Mouse (Mus musculus) heart, embryonic 11.5 days (tissue): Measurements from ENCODE around the gene Ecsit. TPM values are rescaled to one million over a fixed set of nuclear protein-coding genes. Genes with fewer than 3 reads are reported as not detected.

ENCODE experiments used
- ATAC-seq: fragments of 200-750 bp; cut with Nextera tagmentation; replicated peaks from 2 replicates; pipeline ENCODE4 v1.8.0; 2017; ENCODE audit warnings: moderate library complexity; ENCODE audit not compliant: insufficient number of reproducible peaks, low FRiP score, low TSS enrichment
- H3K27ac ChIP-seq: fragments of 300-500 bp; sonication (generic); 2 replicates; pipeline ENCODE4 v1.5.1; 2014; ENCODE audit warnings: mild to moderate bottlenecking, low read depth, low read length
- H3K27me3 ChIP-seq: fragments of 300-500 bp; sonication (generic); 2 replicates; pipeline ENCODE4 v1.6.1; 2014; ENCODE audit warnings: mild to moderate bottlenecking, low read length, mixed read lengths; ENCODE audit not compliant: control insufficient read depth, insufficient read depth
- H3K36me3 ChIP-seq: fragments of 300-500 bp; sonication (generic); 2 replicates; pipeline ENCODE4 v1.6.1; 2014; ENCODE audit warnings: mild to moderate bottlenecking, low read length, moderate library complexity, mixed read lengths; ENCODE audit not compliant: control insufficient read depth, insufficient read depth
- H3K4me1 ChIP-seq: fragments of 300-500 bp; sonication (generic); 2 replicates; pipeline ENCODE4 v1.6.1; 2014; ENCODE audit warnings: low read length; ENCODE audit not compliant: control insufficient read depth, insufficient read depth
- H3K4me2 ChIP-seq: fragments of 300-500 bp; sonication (generic); 2 replicates; pipeline ENCODE4 v1.6.1; 2014; ENCODE audit warnings: mild to moderate bottlenecking, moderate library complexity
- H3K4me3 ChIP-seq: fragments of 300-500 bp; sonication (generic); 2 replicates; pipeline ENCODE4 v1.5.1; 2014; ENCODE audit warnings: low read depth, low read length
- H3K9ac ChIP-seq: fragments of 300-500 bp; sonication (generic); 2 replicates; pipeline ENCODE4 v1.6.1; 2014; ENCODE audit warnings: mild to moderate bottlenecking, low read depth, low read length, moderate library complexity
- H3K9me3 ChIP-seq: fragments of 300-500 bp; sonication (generic); replicated peaks from 2 replicates; pipeline ENCODE4 v1.6.1; 2016; ENCODE audit warnings: low read length; ENCODE audit not compliant: control insufficient read depth
- WGBS: fragments of 180-500 bp; shearing (Covaris S2); extraction: QIAGEN DNeasy Blood & Tissue Kit; methylation state at CpG from one replicate; pipeline ENCODE4 v1.1.7; 2014; ENCODE audit not compliant: insufficient replicate concordance; 5-methylcytosine and 5-hydroxymethylcytosine counted together
- polyA plus RNA-seq: library from polyadenylated mRNA; unstranded; fragments of >200 nt; fragmentation: Nextera tagmentation; extraction: Ambion mirVana; gene quantifications from 2 replicates; pipeline ENCODE4 v1.2.1, GENCODE M21; 2014

Ecsit gene
- polyA plus RNA-seq, 1 experiment from 2014 or later = 48.4 TPM

DNA sequence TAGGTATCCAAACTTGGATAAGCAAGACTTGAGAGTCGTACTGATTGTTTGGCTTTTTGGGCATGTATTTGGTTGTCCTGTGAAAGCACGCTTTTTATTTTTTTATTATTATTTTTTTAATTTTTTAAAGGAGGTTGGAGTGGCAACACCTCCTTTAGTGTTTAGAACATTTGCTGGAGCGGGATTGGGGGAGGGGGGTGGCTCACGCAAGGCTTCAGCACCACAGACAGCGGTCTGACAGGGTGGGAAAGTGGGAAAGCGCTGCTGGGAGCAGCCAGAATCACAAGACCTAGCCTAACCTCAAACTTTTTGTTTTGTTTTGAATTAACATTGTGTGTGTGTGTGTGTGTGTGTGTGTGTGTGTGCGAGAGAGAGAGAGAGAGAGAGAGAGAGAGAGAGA lies 31.6 kb downstream of the Ecsit start:
- Histone ChIP-seq H3K4me3 (no peak overlapping the region), H3K4me2 (no peak overlapping the region), H3K27ac (no peak overlapping the region), H3K27me3 (peaks cover 69% of the 10 kb centered on the region), H3K36me3 (peaks cover 4% of the 10 kb centered on the region; the same call in 1 of the 2 replicates), H3K4me1 (peaks cover 28% of the 10 kb centered on the region), H3K9ac (no peak overlapping the region), H3K9me3 (no peaks in the 10 kb centered on the region)
- WGBS = 25% methylated on average over 6 of the region's 7 CpGs
- ATAC-seq = no peak

DNA sequence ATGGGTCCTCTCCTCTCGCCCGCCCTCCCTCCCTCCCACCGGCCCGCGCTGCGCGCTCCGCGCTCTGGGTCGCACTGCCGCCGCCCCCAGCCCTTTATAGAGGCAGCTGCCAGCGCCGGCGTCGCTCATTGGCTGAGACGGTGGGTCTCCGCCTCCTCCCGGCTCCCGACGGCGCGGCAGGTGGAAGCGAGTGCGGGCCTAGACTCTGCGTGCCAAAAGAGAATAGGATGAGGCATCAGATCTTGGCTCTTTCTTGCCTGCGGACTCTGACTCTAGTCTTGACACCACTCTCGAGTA lies 33.3 kb downstream of the Ecsit start, which contains the start of gene Elavl3:
Gene Elavl3, minus strand, starts transcription at position 66 of the 297 bp plus-strand sequence.
- no peak for ATAC-seq
- WGBS = 2% methylated on average over 26 of the region's 28 CpGs
- no peaks in the 10 kb centered on the region for H3K36me3 ChIP-seq
- peaks cover 28% of the 10 kb centered on the region for H3K4me1 ChIP-seq
- H3K4me2 ChIP-seq = peak within 1 kb of the TSS; percentile 66
- H3K4me3 ChIP-seq = peak within 1 kb of the TSS; percentile 39
- H3K9me3 ChIP-seq = no peaks in the 10 kb centered on the region
- H3K27ac ChIP-seq = no peak within 1 kb of the TSS
- H3K9ac ChIP-seq = no peak within 1 kb of the TSS
- H3K27me3 ChIP-seq = peaks cover 73% of the 10 kb centered on the region

DNA sequence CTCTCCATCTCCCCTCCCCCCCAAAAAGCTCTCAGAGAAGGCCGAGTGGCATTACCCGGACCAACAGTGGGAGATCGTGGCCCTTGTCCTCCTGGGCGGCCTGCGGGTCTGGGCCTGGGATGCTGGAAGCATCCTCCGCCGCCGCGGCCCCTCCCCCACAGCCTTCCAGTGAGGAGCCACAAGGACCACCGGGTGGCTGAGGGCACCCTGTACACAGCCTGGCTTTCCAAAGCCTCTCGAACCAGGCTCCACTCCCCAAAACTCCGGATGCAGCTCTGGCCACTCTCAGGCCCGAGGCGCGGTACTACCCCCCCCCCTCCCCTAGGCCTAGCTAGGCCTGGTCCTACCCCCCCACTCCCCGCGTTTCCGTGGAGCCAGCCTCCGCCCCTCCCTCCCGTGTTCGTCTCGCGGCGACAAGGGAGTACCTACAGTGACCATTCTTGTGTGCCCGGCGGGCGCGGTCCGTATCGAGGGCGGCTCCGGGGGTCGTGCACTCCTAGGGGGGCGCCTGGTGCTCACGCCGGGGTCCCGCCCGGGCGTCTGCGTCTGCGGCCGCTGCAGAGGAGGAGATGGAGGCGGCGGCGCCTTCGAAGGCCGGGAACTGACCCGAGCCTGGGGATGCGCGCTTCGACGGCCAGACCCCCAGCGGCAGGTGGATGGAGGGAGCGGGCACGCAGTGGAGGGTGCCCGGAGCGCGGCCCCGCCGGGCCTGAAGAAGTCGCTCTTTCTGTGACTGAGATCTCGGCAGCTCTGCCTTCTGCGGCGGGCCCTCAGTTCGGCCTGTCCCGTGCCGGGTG lies 33.9 kb downstream of the Ecsit start:
- Histone ChIP-seq H3K27ac (no peak overlapping the region), H3K27me3 (peaks cover 71% of the 10 kb centered on the region), H3K4me2 (peak overlapping the region; percentile 66), H3K36me3 (no peaks in the 10 kb centered on the region), H3K9me3 (no peaks in the 10 kb centered on the region), H3K4me3 (peak overlapping the region; percentile 39), H3K4me1 (peaks cover 28% of the 10 kb centered on the region), H3K9ac (no peak overlapping the region)
- ATAC-seq = no peak
- WGBS = 3% methylated on average over 65 of the region's 67 CpGs

DNA sequence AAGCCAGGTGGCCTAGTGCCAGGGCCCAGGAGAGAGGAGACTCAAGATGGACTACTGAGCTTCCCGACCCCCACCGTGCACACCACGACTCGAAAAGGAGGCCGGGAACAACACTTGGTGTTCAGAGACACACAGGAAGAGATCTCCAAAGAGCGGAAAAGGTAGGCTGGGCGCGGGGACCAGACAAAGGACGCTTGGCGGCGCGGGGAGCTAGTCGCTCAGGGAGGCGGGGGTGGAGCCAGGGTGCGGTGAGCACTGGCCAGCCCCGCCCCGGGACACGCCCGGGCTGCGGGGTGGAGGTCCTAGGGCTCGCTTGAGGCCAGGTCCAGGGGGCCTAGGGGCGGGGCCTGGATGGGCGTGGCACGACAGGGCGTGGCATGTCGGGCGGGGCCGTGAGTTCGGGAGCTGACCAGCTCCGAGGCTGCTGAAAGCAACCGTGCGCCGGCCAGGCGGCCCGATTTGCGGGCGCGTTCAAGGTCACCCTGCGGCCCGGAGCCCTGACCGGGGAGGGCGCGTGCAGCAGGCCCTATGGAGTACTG lies 34.8 kb downstream of the Ecsit start:
- H3K27me3 ChIP-seq = peaks cover 65% of the 10 kb centered on the region
- H3K36me3 ChIP-seq = no peaks in the 10 kb centered on the region
- H3K4me3 ChIP-seq = peak overlapping the region; percentile 39
- no peak overlapping the region for H3K27ac ChIP-seq
- peaks cover 28% of the 10 kb centered on the region for H3K4me1 ChIP-seq
- no peaks in the 10 kb centered on the region for H3K9me3 ChIP-seq
- H3K4me2 ChIP-seq = peak overlapping the region; percentile 66
- peak; percentile 66 for ATAC-seq
- WGBS = under 1% methylated on average over 37 of the region's 43 CpGs
- no peak overlapping the region for H3K9ac ChIP-seq

DNA sequence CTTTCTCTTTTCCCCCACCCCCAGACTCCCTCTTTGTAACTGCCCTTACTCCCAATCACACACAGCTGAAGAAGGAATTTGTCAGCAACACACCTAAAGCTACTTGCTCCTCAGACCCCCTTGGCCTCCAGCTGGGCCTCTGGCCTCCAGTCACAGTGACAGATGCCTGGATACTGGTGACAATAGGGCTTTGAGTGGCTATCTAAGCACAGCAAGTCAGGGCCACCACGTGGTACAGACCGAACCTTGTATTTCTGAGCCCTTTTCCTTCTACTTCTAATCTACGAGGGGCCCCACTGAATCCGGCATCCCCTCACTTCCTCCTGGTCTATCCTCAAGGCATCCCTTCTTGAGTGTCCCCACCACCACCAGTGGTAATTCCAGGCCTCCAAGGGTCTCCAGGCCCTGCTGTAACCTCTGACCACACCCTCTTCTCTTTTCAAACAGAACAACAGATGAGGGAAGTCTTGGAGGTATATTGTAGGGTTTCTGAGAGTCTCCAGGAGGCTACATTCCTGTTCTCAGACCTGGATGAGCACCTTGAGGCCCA lies 35.4 kb downstream of the Ecsit start:
- no peak overlapping the region for H3K4me3 ChIP-seq
- 39% methylated on average over 4 of the region's 4 CpGs for WGBS
- peaks cover 62% of the 10 kb centered on the region for H3K27me3 ChIP-seq
- no peaks in the 10 kb centered on the region for H3K9me3 ChIP-seq
- ATAC-seq = no peak
- peaks cover 26% of the 10 kb centered on the region for H3K4me1 ChIP-seq
- no peak overlapping the region for H3K27ac ChIP-seq
- no peak overlapping the region for H3K4me2 ChIP-seq
- no peak overlapping the region for H3K9ac ChIP-seq
- no peaks in the 10 kb centered on the region for H3K36me3 ChIP-seq

DNA sequence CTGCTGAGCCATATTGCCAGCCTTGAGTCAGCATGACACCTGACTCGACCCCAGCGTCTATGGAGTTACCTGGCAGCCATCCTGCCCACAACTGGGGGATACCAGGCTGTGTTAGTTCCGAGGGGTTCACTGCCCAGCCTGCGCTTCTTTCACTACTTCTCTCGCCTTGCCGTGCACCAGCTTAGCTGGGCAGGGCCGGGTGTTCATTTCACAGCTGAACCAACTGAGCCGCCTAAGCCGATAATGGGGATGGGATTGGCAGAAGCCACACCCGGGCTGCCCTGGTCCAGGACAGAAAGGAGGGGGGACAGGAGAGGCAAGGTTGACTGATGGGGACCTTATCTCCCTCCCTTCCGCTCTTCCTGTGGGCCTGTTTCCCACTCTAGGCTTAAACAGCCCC lies 35.9 kb downstream of the Ecsit start:
- 62% methylated on average over 11 of the region's 11 CpGs for WGBS
- H3K36me3 ChIP-seq = no peaks in the 10 kb centered on the region
- H3K27me3 ChIP-seq = peaks cover 57% of the 10 kb centered on the region
- H3K9me3 ChIP-seq = no peaks in the 10 kb centered on the region
- peaks cover 22% of the 10 kb centered on the region for H3K4me1 ChIP-seq
- H3K9ac ChIP-seq = no peak overlapping the region
- no peak for ATAC-seq
- H3K4me3 ChIP-seq = no peak overlapping the region
- no peak overlapping the region for H3K4me2 ChIP-seq
- no peak overlapping the region for H3K27ac ChIP-seq

DNA sequence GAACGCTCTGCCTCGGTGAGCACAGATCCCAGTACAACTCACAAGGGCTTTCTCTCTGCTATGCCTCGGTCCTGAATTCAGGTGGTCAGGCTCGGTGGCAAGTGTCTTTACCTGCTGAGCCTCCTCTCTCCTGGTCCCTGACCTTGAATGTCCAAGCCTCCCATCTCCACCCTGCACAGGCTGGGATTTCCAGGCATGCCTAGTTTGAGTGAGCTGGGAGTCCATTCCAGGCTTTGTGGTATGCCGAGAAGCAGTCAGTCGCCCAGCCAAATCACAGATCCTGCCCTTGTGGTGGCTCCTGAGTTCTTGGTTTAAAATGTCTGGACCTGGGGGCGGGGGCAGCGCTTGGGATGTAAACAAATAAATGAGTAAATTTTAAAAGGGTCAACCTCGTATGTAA lies 37.9 kb downstream of the Ecsit start:
- H3K27me3 ChIP-seq = peaks cover 40% of the 10 kb centered on the region
- H3K4me1 ChIP-seq = peaks cover 22% of the 10 kb centered on the region
- H3K4me3 ChIP-seq = no peak overlapping the region
- no peaks in the 10 kb centered on the region for H3K36me3 ChIP-seq
- no peaks in the 10 kb centered on the region for H3K9me3 ChIP-seq
- no peak overlapping the region for H3K27ac ChIP-seq
- H3K4me2 ChIP-seq = no peak overlapping the region
- H3K9ac ChIP-seq = no peak overlapping the region
- 52% methylated on average over 9 of the region's 9 CpGs for WGBS
- no peak for ATAC-seq

DNA sequence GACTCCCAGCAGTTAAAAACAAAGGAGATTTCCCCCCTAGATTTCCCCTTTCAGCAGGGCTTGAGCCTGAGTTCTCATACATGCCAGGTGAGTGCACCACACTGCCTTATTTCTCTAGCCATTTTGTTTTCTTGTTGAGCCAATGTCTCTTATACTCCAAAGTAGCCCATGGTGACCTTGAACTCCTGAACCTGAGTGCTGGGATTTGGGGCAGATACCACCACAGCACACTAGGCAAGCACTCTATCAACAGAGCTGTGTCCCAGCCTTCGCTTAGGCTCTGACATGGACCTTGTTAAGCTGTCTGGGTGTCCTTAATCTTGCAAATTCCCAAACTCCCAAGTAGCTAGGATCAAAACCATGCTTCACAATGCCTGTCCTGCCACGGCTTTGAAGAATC lies 43.4 kb downstream of the Ecsit start:
- WGBS = 54% methylated on average over 2 of the region's 2 CpGs
- Histone ChIP-seq H3K4me2 (no peak overlapping the region), H3K27ac (no peak overlapping the region), H3K9ac (no peak overlapping the region), H3K4me1 (no peaks in the 10 kb centered on the region), H3K9me3 (no peaks in the 10 kb centered on the region), H3K36me3 (no peaks in the 10 kb centered on the region), H3K27me3 (no peaks in the 10 kb centered on the region), H3K4me3 (no peak overlapping the region)
- ATAC-seq = no peak
